Mouse (Mus musculus) hindlimb bud, embryonic 11.5 days (tissue): Measurements from ENCODE around the gene Nrg3.

Experiments
- DNase-seq: peaks from one replicate; pipeline ENCODE4 v3.0.0-alpha.2; 2012; ENCODE audit warnings: low read depth, low spot score; ENCODE audit errors: extremely low spot score

Nrg3 gene

GRCm38 (mm10) chr14:38320619-38321340, 1152.1 kb downstream of the Nrg3 start:
- DNase-seq, result no peak
